Mouse (Mus musculus) kidney, embryonic 16.5 days (tissue): ENCODE data around the gene Srp68. TPM values are rescaled to one million over a fixed set of nuclear protein-coding genes. Genes with fewer than 3 reads are reported as not detected.

ENCODE experiments used
- ATAC-seq: fragments of 200-750 bp; cut with Nextera tagmentation; 2 replicates; pipeline ENCODE4 v1.8.0; 2017; ENCODE audit warnings: moderate TSS enrichment; ENCODE audit not compliant: low FRiP score, low TSS enrichment
- H3K27ac ChIP-seq: fragments of 300-500 bp; sonication (generic); 2 replicates; pipeline ENCODE4 v1.5.1; 2014; ENCODE audit warnings: low read length
- H3K27me3 ChIP-seq: fragments of 300-500 bp; sonication (generic); 2 replicates; pipeline ENCODE4 v1.6.1; 2014; ENCODE audit warnings: low read length, control low read depth, mixed read lengths; ENCODE audit not compliant: insufficient read depth
- H3K36me3 ChIP-seq: fragments of 300-500 bp; sonication (generic); 2 replicates; pipeline ENCODE4 v1.6.1; 2014; ENCODE audit warnings: low read length, control low read depth, mixed read lengths; ENCODE audit not compliant: insufficient read depth
- H3K4me1 ChIP-seq: fragments of 300-500 bp; sonication (generic); 2 replicates; pipeline ENCODE4 v1.6.1; 2014; ENCODE audit warnings: low read length, control low read depth, mixed read lengths; ENCODE audit not compliant: insufficient read depth
- H3K4me2 ChIP-seq: fragments of 300-500 bp; sonication (generic); replicated peaks from 2 replicates; pipeline ENCODE4 v1.6.1; 2014; ENCODE audit warnings: low read depth, low read length
- H3K4me3 ChIP-seq: fragments of 300-500 bp; sonication (generic); 2 replicates; pipeline ENCODE4 v1.5.1; 2014; ENCODE audit warnings: mild to moderate bottlenecking, low read length
- H3K9ac ChIP-seq: fragments of 300-500 bp; sonication (generic); replicated peaks from 2 replicates; pipeline ENCODE4 v1.6.1; 2014; ENCODE audit warnings: low read length
- H3K9me3 ChIP-seq: fragments of 300-500 bp; sonication (generic); 2 replicates; pipeline ENCODE4 v1.6.1; 2016; ENCODE audit warnings: low read length, control low read depth
- WGBS: fragments of 180-500 bp; shearing (Covaris S2); extraction: QIAGEN DNeasy Blood & Tissue Kit; methylation state at CpG from one replicate; pipeline ENCODE4 v1.1.7; 2014; 5-methylcytosine and 5-hydroxymethylcytosine counted together
- polyA plus RNA-seq: library from polyadenylated mRNA; unstranded; fragments of >200 nt; fragmentation: Nextera tagmentation; extraction: Ambion mirVana; gene quantifications from 2 replicates; pipeline ENCODE4 v1.2.1, GENCODE M21; 2015

Gene Srp68
- polyA plus RNA-seq, 1 experiment from 2014 or later = 96.7 TPM

- Histone ChIP-seq H3K9ac (no peak overlapping the region; the same call in 1 of the 2 replicates), H3K4me3 (peak overlapping the region; percentile 91), H3K4me1 (peaks cover 5% of the 10 kb centered on the region), H3K4me2 (peak overlapping the region; percentile 93), H3K36me3 (peaks cover 36% of the 10 kb centered on the region), H3K9me3 (no peaks in the 10 kb centered on the region), H3K27me3 (no peaks in the 10 kb centered on the region), H3K27ac (no peak overlapping the region)
- 99% methylated on average over 2 of the region's 2 CpGs for WGBS
- ATAC-seq = no peak
Observed at GRCm38 (mm10) chr11:116305423-116305822, 31.4 kb upstream of the Srp68 start.

- Histone ChIP-seq H3K36me3 (peaks cover 64% of the 10 kb centered on the region), H3K9me3 (no peaks in the 10 kb centered on the region), H3K4me2 (no peak overlapping the region), H3K9ac (no peak overlapping the region), H3K4me3 (no peak overlapping the region), H3K27me3 (no peaks in the 10 kb centered on the region), H3K4me1 (no peaks in the 10 kb centered on the region), H3K27ac (no peak overlapping the region)
- 92% methylated on average over 6 of the region's 6 CpGs for WGBS
- no peak for ATAC-seq
Observed at GRCm38 (mm10) chr11:116298621-116299020, 24.6 kb upstream of the Srp68 start.

- WGBS = 89% methylated on average over 11 of the region's 11 CpGs
- Histone ChIP-seq H3K36me3 (peaks cover 60% of the 10 kb centered on the region), H3K9ac (no peak overlapping the region), H3K4me1 (no peaks in the 10 kb centered on the region), H3K27me3 (no peaks in the 10 kb centered on the region), H3K4me3 (no peak overlapping the region), H3K4me2 (no peak overlapping the region), H3K9me3 (no peaks in the 10 kb centered on the region), H3K27ac (no peak overlapping the region)
- no peak for ATAC-seq
Observed at GRCm38 (mm10) chr11:116298221-116298620, 24.2 kb upstream of the Srp68 start.

GRCm38 (mm10) chr11:116297017-116297416, 23.0 kb upstream of the Srp68 start:
- H3K9ac ChIP-seq = no peak overlapping the region
- H3K4me3 ChIP-seq = no peak overlapping the region
- no peaks in the 10 kb centered on the region for H3K9me3 ChIP-seq
- no peak overlapping the region for H3K27ac ChIP-seq
- WGBS = 65% methylated on average over 3 of the region's 3 CpGs
- no peak overlapping the region for H3K4me2 ChIP-seq
- no peaks in the 10 kb centered on the region for H3K27me3 ChIP-seq
- no peaks in the 10 kb centered on the region for H3K4me1 ChIP-seq
- ATAC-seq = no peak
- H3K36me3 ChIP-seq = peaks cover 55% of the 10 kb centered on the region

- 83% methylated on average over 8 of the region's 8 CpGs for WGBS
- Histone ChIP-seq H3K4me1 (no peaks in the 10 kb centered on the region), H3K9me3 (no peaks in the 10 kb centered on the region), H3K4me2 (no peak overlapping the region), H3K27me3 (no peaks in the 10 kb centered on the region), H3K36me3 (peaks cover 53% of the 10 kb centered on the region), H3K9ac (no peak overlapping the region), H3K4me3 (no peak overlapping the region), H3K27ac (no peak overlapping the region)
- ATAC-seq = no peak
Observed at GRCm38 (mm10) chr11:116296191-116296734, 22.2 kb upstream of the Srp68 start.

GRCm38 (mm10) chr11:116294319-116294718, 20.3 kb upstream of the Srp68 start:
- 34% methylated on average over 5 of the region's 5 CpGs for WGBS
- Histone ChIP-seq H3K36me3 (peaks cover 52% of the 10 kb centered on the region), H3K27ac (no peak overlapping the region)

GRCm38 (mm10) chr11:116293538-116294137, 19.6 kb upstream of the Srp68 start:
- H3K27me3 ChIP-seq = no peaks in the 10 kb centered on the region
- H3K4me1 ChIP-seq = no peaks in the 10 kb centered on the region
- H3K9ac ChIP-seq = no peak overlapping the region
- no peak overlapping the region for H3K4me3 ChIP-seq
- no peak for ATAC-seq
- H3K9me3 ChIP-seq = no peaks in the 10 kb centered on the region
- no peak overlapping the region for H3K4me2 ChIP-seq
- WGBS = 89% methylated on average over 12 of the region's 12 CpGs
- peaks cover 53% of the 10 kb centered on the region for H3K36me3 ChIP-seq
- no peak overlapping the region for H3K27ac ChIP-seq

More at GRCm38 (mm10) chr11:116294319-116294718, 20.3 kb upstream of the Srp68 start:
- Histone ChIP-seq H3K4me3 (no peak overlapping the region), H3K27me3 (no peaks in the 10 kb centered on the region), H3K4me1 (no peaks in the 10 kb centered on the region), H3K4me2 (no peak overlapping the region), H3K9me3 (no peaks in the 10 kb centered on the region), H3K9ac (no peak overlapping the region)
- ATAC-seq = 0 out of 2 replicates have a peak, but pooled peaks have one; percentile 33

- ATAC-seq = no peak
- peaks cover 54% of the 10 kb centered on the region for H3K36me3 ChIP-seq
Observed at GRCm38 (mm10) chr11:116292401-116292800, 18.4 kb upstream of the Srp68 start.

GRCm38 (mm10) chr11:116290556-116290955, 16.5 kb upstream of the Srp68 start:
- Histone ChIP-seq H3K27ac (no peak overlapping the region), H3K36me3 (peaks cover 41% of the 10 kb centered on the region), H3K4me2 (no peak overlapping the region), H3K9ac (no peak overlapping the region), H3K27me3 (no peaks in the 10 kb centered on the region), H3K4me1 (no peaks in the 10 kb centered on the region), H3K4me3 (no peak overlapping the region), H3K9me3 (no peaks in the 10 kb centered on the region)
- 71% methylated on average over 8 of the region's 8 CpGs for WGBS
- ATAC-seq = no peak

More at GRCm38 (mm10) chr11:116292401-116292800, 18.4 kb upstream of the Srp68 start:
- Histone ChIP-seq H3K27me3 (no peaks in the 10 kb centered on the region), H3K9ac (no peak overlapping the region), H3K4me1 (no peaks in the 10 kb centered on the region), H3K4me2 (no peak overlapping the region), H3K4me3 (no peak overlapping the region), H3K9me3 (no peaks in the 10 kb centered on the region), H3K27ac (no peak overlapping the region)
- WGBS = 93% methylated on average over 13 of the region's 13 CpGs

GRCm38 (mm10) chr11:116287351-116287750, 13.3 kb upstream of the Srp68 start:
- Histone ChIP-seq H3K4me2 (no peak overlapping the region), H3K4me1 (peaks cover 6% of the 10 kb centered on the region), H3K36me3 (peaks cover 33% of the 10 kb centered on the region), H3K27ac (no peak overlapping the region), H3K9me3 (0 out of 2 replicates have a peak, but pooled peaks cover 7% of the 10 kb centered on the region), H3K9ac (no peak overlapping the region), H3K4me3 (no peak overlapping the region), H3K27me3 (peaks cover 30% of the 10 kb centered on the region)
- no peak for ATAC-seq
- 74% methylated on average over 5 of the region's 5 CpGs for WGBS
